Mouse (Mus musculus): ENCODE measurements at regions not wholly inside any gene's neighbourhood (a gene's known extent, or its start where the extent isn't known, plus 50 kb on each side); places are given as distances from the start of the nearest gene placed in this dataset.

- no peak for TF ChIP-seq CTCF (IDR thresholded peaks at IDR 0.05; ENCODE audit: low read depth)
- H3K27me3 ChIP-seq (ENCODE audit: insufficient read depth, low read length), result no peaks in the 10 kb centered on the region
- no peaks in the 10 kb centered on the region for H3K9me3 ChIP-seq (ENCODE audit: low read length)
- no peak overlapping the region for H3K4me2 ChIP-seq (ENCODE audit: low read depth, low read length)
- H3K9ac ChIP-seq (replicated peaks; ENCODE audit: low read length), result no peak overlapping the region
- H3K36me3 ChIP-seq (ENCODE audit: insufficient read depth, low read length), result no peaks in the 10 kb centered on the region
- H3K4me3 ChIP-seq (ENCODE audit: low read length), result no peak overlapping the region
- H3K4me1 ChIP-seq (ENCODE audit: insufficient read depth, low read length), result no peaks in the 10 kb centered on the region
- DNase-seq (ENCODE audit: low spot score) (no peak), ATAC-seq (no peak)
- H3K27ac ChIP-seq, result no peak overlapping the region
- 89% methylated on average over 7 of the region's 7 CpGs for WGBS
Observed at GRCm38 (mm10) chr13:5769283-5770260, 91.7 kb upstream of the Klf6 start.

GRCm38 (mm10) chr13:5773811-5774210 lies 87.5 kb upstream of the Klf6 start:
- Histone ChIP-seq H3K4me2 (ENCODE audit: low read depth, low read length) (no peak overlapping the region), H3K4me1 (ENCODE audit: insufficient read depth, low read length) (no peaks in the 10 kb centered on the region), H3K27me3 (ENCODE audit: insufficient read depth, low read length) (no peaks in the 10 kb centered on the region), H3K9me3 (ENCODE audit: low read length) (no peaks in the 10 kb centered on the region), H3K9ac (replicated peaks; ENCODE audit: low read length) (no peak overlapping the region), H3K27ac (no peak overlapping the region), H3K4me3 (ENCODE audit: low read length) (no peak overlapping the region), H3K36me3 (ENCODE audit: insufficient read depth, low read length) (no peaks in the 10 kb centered on the region)
- WGBS, result 94% methylated on average over 3 of the region's 3 CpGs
- no peak for ATAC-seq
- no peak for DNase-seq (ENCODE audit: low spot score)
- TF ChIP-seq CTCF (IDR thresholded peaks at IDR 0.05; ENCODE audit: low read depth), result no peak

- H3K27ac ChIP-seq, result no peak overlapping the region
- H3K27me3 ChIP-seq (ENCODE audit: insufficient read depth, low read length), result no peaks in the 10 kb centered on the region
- no peaks in the 10 kb centered on the region for H3K36me3 ChIP-seq (ENCODE audit: insufficient read depth, low read length)
- H3K9me3 ChIP-seq (ENCODE audit: low read length), result no peaks in the 10 kb centered on the region
- DNase-seq (ENCODE audit: low spot score) (peak; percentile 2), ATAC-seq (no peak)
- WGBS, result 65% methylated on average over 5 of the region's 5 CpGs
- no peak overlapping the region for H3K4me3 ChIP-seq (ENCODE audit: low read length)
- H3K9ac ChIP-seq (replicated peaks; ENCODE audit: low read length), result no peak overlapping the region
- no peaks in the 10 kb centered on the region for H3K4me1 ChIP-seq (ENCODE audit: insufficient read depth, low read length)
- TF ChIP-seq CTCF (IDR thresholded peaks at IDR 0.05; ENCODE audit: low read depth), result no peak
- H3K4me2 ChIP-seq (ENCODE audit: low read depth, low read length), result 0 out of 2 replicates have a peak overlapping the region, but pooled peaks have one; percentile 21
Observed at GRCm38 (mm10) chr13:5778443-5779171, 82.7 kb upstream of the Klf6 start.

GRCm38 (mm10) chr13:5779410-5779809 lies 81.9 kb upstream of the Klf6 start:
- Histone ChIP-seq H3K4me3 (ENCODE audit: low read length) (no peak overlapping the region), H3K4me2 (ENCODE audit: low read depth, low read length) (no peak overlapping the region), H3K27me3 (ENCODE audit: insufficient read depth, low read length) (no peaks in the 10 kb centered on the region), H3K9ac (replicated peaks; ENCODE audit: low read length) (no peak overlapping the region), H3K9me3 (ENCODE audit: low read length) (no peaks in the 10 kb centered on the region), H3K36me3 (ENCODE audit: insufficient read depth, low read length) (no peaks in the 10 kb centered on the region), H3K27ac (no peak overlapping the region), H3K4me1 (ENCODE audit: insufficient read depth, low read length) (no peaks in the 10 kb centered on the region)
- no peak for TF ChIP-seq CTCF (IDR thresholded peaks at IDR 0.05; ENCODE audit: low read depth)
- WGBS, result 29% methylated on average over 4 of the region's 4 CpGs
- peak; percentile 76 for DNase-seq (ENCODE audit: low spot score)
- ATAC-seq, result 0 out of 2 replicates have a peak, but pooled peaks have one; percentile 53

GRCm38 (mm10) chr13:5782540-5782939 lies 78.7 kb upstream of the Klf6 start:
- no peak overlapping the region for H3K9ac ChIP-seq (replicated peaks; ENCODE audit: low read length)
- WGBS, result 84% methylated on average over 1 of the region's 1 CpGs

GRCm38 (mm10) chr13:5787114-5787513 lies 74.2 kb upstream of the Klf6 start:
- no peaks in the 10 kb centered on the region for H3K4me1 ChIP-seq (ENCODE audit: insufficient read depth, low read length)
- no peaks in the 10 kb centered on the region for H3K36me3 ChIP-seq (ENCODE audit: insufficient read depth, low read length)
- H3K9ac ChIP-seq (replicated peaks; ENCODE audit: low read length), result no peak overlapping the region
- no peak overlapping the region for H3K4me3 ChIP-seq (ENCODE audit: low read length)
- H3K27me3 ChIP-seq (ENCODE audit: insufficient read depth, low read length), result no peaks in the 10 kb centered on the region
- no peak for TF ChIP-seq CTCF (IDR thresholded peaks at IDR 0.05; ENCODE audit: low read depth)
- H3K9me3 ChIP-seq (ENCODE audit: low read length), result no peaks in the 10 kb centered on the region
- DNase-seq (ENCODE audit: low spot score) (no peak), ATAC-seq (no peak)
- no peak overlapping the region for H3K4me2 ChIP-seq (ENCODE audit: low read depth, low read length)
- no peak overlapping the region for H3K27ac ChIP-seq

More at GRCm38 (mm10) chr13:5782540-5782939, 78.7 kb upstream of the Klf6 start:
- H3K9me3 ChIP-seq (ENCODE audit: low read length), result no peaks in the 10 kb centered on the region
- ATAC-seq (no peak), DNase-seq (ENCODE audit: low spot score) (no peak)
- no peak overlapping the region for H3K27ac ChIP-seq
- no peaks in the 10 kb centered on the region for H3K27me3 ChIP-seq (ENCODE audit: insufficient read depth, low read length)
- no peaks in the 10 kb centered on the region for H3K36me3 ChIP-seq (ENCODE audit: insufficient read depth, low read length)
- TF ChIP-seq CTCF (IDR thresholded peaks at IDR 0.05; ENCODE audit: low read depth), result no peak
- no peaks in the 10 kb centered on the region for H3K4me1 ChIP-seq (ENCODE audit: insufficient read depth, low read length)
- H3K4me3 ChIP-seq (ENCODE audit: low read length), result no peak overlapping the region
- no peak overlapping the region for H3K4me2 ChIP-seq (ENCODE audit: low read depth, low read length)

Data from hindbrain, postnatal 0 days (tissue).